Mouse (Mus musculus) cerebellum, postnatal 25 days (tissue): ENCODE data around the gene Ier5l.

Source experiments
- DNase-seq, 2 experiments: peaks; one replicate each; pipeline ENCODE4 v3.0.0; 2021; ENCODE audit warnings: mixed read lengths in 2 of 2

Gene Ier5l

GRCm38 (mm10) chr2:30470143-30470946 is 3.7 kb downstream of the Ier5l start:
- peak; percentile 78 to 81 for DNase-seq

GRCm38 (mm10) chr2:30469796-30470142 is 4.2 kb downstream of the Ier5l start:
- DNase-seq: peak in 1 of 2 experiments; percentile 85

GRCm38 (mm10) chr2:30469009-30469408 is 5.0 kb downstream of the Ier5l start:
- DNase-seq: no peak

- no peak for DNase-seq
Measured at GRCm38 (mm10) chr2:30466787-30467186, 7.2 kb downstream of the Ier5l start.

- DNase-seq: no peak
Measured at GRCm38 (mm10) chr2:30464411-30464810, 9.6 kb downstream of the Ier5l start.

GRCm38 (mm10) chr2:30463904-30464330 is 10.1 kb downstream of the Ier5l start:
- DNase-seq: peak; percentile 78 to 79

- peak in 1 of 2 experiments; percentile 55 for DNase-seq
Measured at GRCm38 (mm10) chr2:30463341-30463761, 10.7 kb downstream of the Ier5l start.

GRCm38 (mm10) chr2:30459241-30459640 is 14.8 kb downstream of the Ier5l start:
- no peak for DNase-seq

GRCm38 (mm10) chr2:30458349-30458748 is 15.7 kb downstream of the Ier5l start:
- DNase-seq: no peak

GRCm38 (mm10) chr2:30456104-30456980 is 17.7 kb downstream of the Ier5l start:
- no peak for DNase-seq

GRCm38 (mm10) chr2:30454587-30454986 is 19.4 kb downstream of the Ier5l start:
- DNase-seq: no peak

- DNase-seq: no peak
Measured at GRCm38 (mm10) chr2:30453570-30453969, 20.4 kb downstream of the Ier5l start.

GRCm38 (mm10) chr2:30451525-30451924 is 22.5 kb downstream of the Ier5l start:
- no peak for DNase-seq

GRCm38 (mm10) chr2:30450530-30450929 is 23.5 kb downstream of the Ier5l start:
- DNase-seq: peak in 1 of 2 experiments; percentile 23

GRCm38 (mm10) chr2:30448371-30448770 is 25.6 kb downstream of the Ier5l start:
- no peak for DNase-seq

GRCm38 (mm10) chr2:30446891-30447826 is 26.9 kb downstream of the Ier5l start:
- peak; percentile 69 to 78 for DNase-seq

GRCm38 (mm10) chr2:30445312-30445711 is 28.7 kb downstream of the Ier5l start:
- no peak for DNase-seq

GRCm38 (mm10) chr2:30444450-30444849 is 29.6 kb downstream of the Ier5l start:
- no peak for DNase-seq

GRCm38 (mm10) chr2:30444006-30444405 is 30.0 kb downstream of the Ier5l start:
- no peak for DNase-seq

- DNase-seq: no peak
Measured at GRCm38 (mm10) chr2:30443281-30443680, 30.7 kb downstream of the Ier5l start.

- DNase-seq: no peak
Measured at GRCm38 (mm10) chr2:30442498-30442890, 31.5 kb downstream of the Ier5l start.
